Mouse (Mus musculus): ENCODE measurements at regions not wholly inside any gene's neighbourhood (a gene's known extent, or its start where the extent isn't known, plus 50 kb on each side); places are given as distances from the start of the nearest gene placed in this dataset.

DNA sequence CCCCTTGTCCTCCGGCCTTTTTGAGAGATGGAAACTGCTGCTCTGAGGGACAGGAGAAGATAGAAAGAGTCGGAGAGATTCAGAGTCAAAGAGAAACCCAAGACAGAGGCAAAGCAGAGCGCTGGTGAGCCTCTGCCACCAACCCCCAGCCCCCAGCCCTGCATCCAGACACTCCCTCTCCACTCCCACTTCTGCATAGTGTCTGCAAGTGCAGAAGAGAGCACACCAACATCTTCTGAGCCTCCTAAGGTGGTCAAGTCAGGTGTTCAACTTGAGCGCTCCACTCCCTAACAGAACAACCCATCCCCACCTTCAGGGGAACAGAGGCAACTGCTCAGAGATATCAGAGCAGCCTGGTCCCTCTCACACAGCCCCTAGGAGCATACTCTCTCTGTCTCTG lies 106.8 kb upstream of the Syt13 start:
- TF ChIP-seq MEF2A (IDR thresholded peaks at IDR 0.05; ENCODE audit: extremely low read depth, insufficient replicate concordance, low read depth, low read length, poor library complexity, severe bottlenecking) = no peak
- no peak for TF ChIP-seq KAT2A (conservative IDR thresholded peaks at IDR 0.05; ENCODE audit: low read depth, low read length)
- TF ChIP-seq CTCF (IDR thresholded peaks at IDR 0.05 in 2 of 3, conservative IDR thresholded peaks at IDR 0.05 in 1 of 3; ENCODE audit: control insufficient read depth in 1 of 3, insufficient read depth in 1 of 3, low read depth in 2 of 3, low read length in 3 of 3, poor library complexity in 1 of 3, severe bottlenecking in 1 of 3) = no peak
- no peak for TF ChIP-seq RAD21 (IDR thresholded peaks at IDR 0.05; ENCODE audit: low read depth, low read length)
- TF ChIP-seq USF2 (IDR thresholded peaks at IDR 0.05; ENCODE audit: borderline replicate concordance in 1 of 2, insufficient read depth in 1 of 2, low read depth in 1 of 2, low read length in 2 of 2) = no peak
- TF ChIP-seq EP300 (IDR thresholded peaks at IDR 0.05; ENCODE audit: low read depth in 1 of 2, low read length in 2 of 2) = no peak
- TF ChIP-seq ELF1 (IDR thresholded peaks at IDR 0.05; ENCODE audit: low read depth, low read length) = no peak
- no peak for TF ChIP-seq MYC (IDR thresholded peaks at IDR 0.05; ENCODE audit: low read depth, low read length)
- TF ChIP-seq TAL1 (IDR thresholded peaks at IDR 0.05; ENCODE audit: low read length) = no peak
- TF ChIP-seq ZNF384 (IDR thresholded peaks at IDR 0.05; ENCODE audit: low read depth, low read length) = no peak
- no peak for TF ChIP-seq BHLHE40 (IDR thresholded peaks at IDR 0.05; ENCODE audit: borderline replicate concordance, low read depth, low read length)
- TF ChIP-seq GABPA (IDR thresholded peaks at IDR 0.05; ENCODE audit: low read depth, low read length) = no peak
- Histone ChIP-seq H3K9me3 (replicated peaks; ENCODE audit: insufficient read depth, low read length) (no peaks in the 10 kb centered on the region), H3K27me3 (ENCODE audit: control insufficient read depth in 1 of 2, insufficient read depth in 2 of 2, low read length in 2 of 2) (peaks cover 2 to 7% of the 10 kb centered on the region in 2 experiments; a peak in 3 of 4 replicates), H3K9ac (ENCODE audit: control insufficient read depth, low read depth, low read length, poor library complexity, severe bottlenecking) (no peak overlapping the region), H3K36me3 (ENCODE audit: control insufficient read depth in 1 of 2, insufficient read depth in 2 of 2, low read length in 2 of 2) (no peaks in the 10 kb centered on the region), H3K4me3 (ENCODE audit: control insufficient read depth in 1 of 2, insufficient read depth in 1 of 2, low read depth in 2 of 2, low read length in 2 of 2) (no peak overlapping the region), H3K27ac (ENCODE audit: control insufficient read depth, low read depth, low read length) (no peak overlapping the region), H3K4me1 (ENCODE audit: control insufficient read depth in 1 of 2, insufficient read depth in 2 of 2, low read length in 2 of 2) (no peaks in the 10 kb centered on the region), H3K79me2 (ENCODE audit: control insufficient read depth, insufficient read depth, low read length, poor library complexity) (no peaks in the 10 kb centered on the region)
- no peak for DNase-seq (ENCODE audit: low read depth, low spot score)

- Histone ChIP-seq H3K79me2 (ENCODE audit: control insufficient read depth, insufficient read depth, low read length, poor library complexity) (no peaks in the 10 kb centered on the region), H3K4me3 (ENCODE audit: control insufficient read depth in 1 of 2, insufficient read depth in 1 of 2, low read depth in 2 of 2, low read length in 2 of 2) (no peak overlapping the region), H3K27me3 (ENCODE audit: control insufficient read depth in 1 of 2, insufficient read depth in 2 of 2, low read length in 2 of 2) (peaks cover 2 to 10% of the 10 kb centered on the region in 2 experiments; a peak in 3 of 4 replicates), H3K9ac (ENCODE audit: control insufficient read depth, low read depth, low read length, poor library complexity, severe bottlenecking) (no peak overlapping the region), H3K36me3 (ENCODE audit: control insufficient read depth in 1 of 2, insufficient read depth in 2 of 2, low read length in 2 of 2) (no peaks in the 10 kb centered on the region), H3K27ac (ENCODE audit: control insufficient read depth, low read depth, low read length) (no peak overlapping the region), H3K4me1 (ENCODE audit: control insufficient read depth in 1 of 2, insufficient read depth in 2 of 2, low read length in 2 of 2) (no peaks in the 10 kb centered on the region), H3K9me3 (replicated peaks; ENCODE audit: insufficient read depth, low read length) (no peaks in the 10 kb centered on the region)
- TF ChIP-seq ZKSCAN1 (IDR thresholded peaks at IDR 0.05; ENCODE audit: low read depth, low read length) (no peak), GABPA (IDR thresholded peaks at IDR 0.05; ENCODE audit: low read depth, low read length) (no peak), CHD1 (IDR thresholded peaks at IDR 0.05; ENCODE audit: low read depth, low read length) (no peak), MXI1 (IDR thresholded peaks at IDR 0.05; ENCODE audit: low read depth, low read length) (no peak), USF1 (IDR thresholded peaks at IDR 0.05; ENCODE audit: low read depth, low read length) (no peak), TBP (IDR thresholded peaks at IDR 0.05; ENCODE audit: low read depth, low read length) (no peak), MAZ (IDR thresholded peaks at IDR 0.05; ENCODE audit: low read depth, low read length) (no peak), HCFC1 (IDR thresholded peaks at IDR 0.05; ENCODE audit: low read depth, low read length) (no peak), CHD2 (IDR thresholded peaks at IDR 0.05; ENCODE audit: low read length) (no peak), NRF1 (IDR thresholded peaks at IDR 0.05; ENCODE audit: insufficient read depth, low read depth, low read length, poor library complexity, severe bottlenecking) (no peak), MAX (IDR thresholded peaks at IDR 0.05; ENCODE audit: low read length) (no peak), TAL1 (IDR thresholded peaks at IDR 0.05; ENCODE audit: low read length) (no peak), EP300 (IDR thresholded peaks at IDR 0.05; ENCODE audit: low read depth in 1 of 2, low read length in 2 of 2) (no peak), POLR2A (IDR thresholded peaks at IDR 0.05; ENCODE audit: control insufficient read depth in 1 of 2, insufficient read depth in 1 of 2, low read depth in 1 of 2, low read length in 2 of 2, poor library complexity in 1 of 2) (no peak), POLR2AphosphoS5 (IDR thresholded peaks at IDR 0.05; ENCODE audit: borderline replicate concordance, low read depth, low read length) (no peak), TCF12 (IDR thresholded peaks at IDR 0.05; ENCODE audit: low read depth, low read length) (no peak), SMC3 (IDR thresholded peaks at IDR 0.05; ENCODE audit: low read depth, low read length) (no peak), ZC3H11A (IDR thresholded peaks at IDR 0.05; ENCODE audit: low read depth, low read length) (no peak), JUND (IDR thresholded peaks at IDR 0.05; ENCODE audit: low read depth, low read length) (no peak)
- no peak for DNase-seq (ENCODE audit: low read depth, low spot score)
Measured at GRCm38 (mm10) chr2:92809226-92809625, 105.7 kb upstream of the Syt13 start.
